Mouse (Mus musculus) brain, adult 2 months (tissue): ENCODE data around the gene Ift74.
"Not testable (repeated sequence)": the region's sequence is repeated elsewhere in the genome, so short reads cannot be mapped to it uniquely, and the experiment has no call there.

Experiments used
- DNase-seq: peaks from one replicate; pipeline ENCODE4 v3.0.0; 2011; ENCODE audit warnings: low read depth, low spot score

The Ift74 gene

DNA sequence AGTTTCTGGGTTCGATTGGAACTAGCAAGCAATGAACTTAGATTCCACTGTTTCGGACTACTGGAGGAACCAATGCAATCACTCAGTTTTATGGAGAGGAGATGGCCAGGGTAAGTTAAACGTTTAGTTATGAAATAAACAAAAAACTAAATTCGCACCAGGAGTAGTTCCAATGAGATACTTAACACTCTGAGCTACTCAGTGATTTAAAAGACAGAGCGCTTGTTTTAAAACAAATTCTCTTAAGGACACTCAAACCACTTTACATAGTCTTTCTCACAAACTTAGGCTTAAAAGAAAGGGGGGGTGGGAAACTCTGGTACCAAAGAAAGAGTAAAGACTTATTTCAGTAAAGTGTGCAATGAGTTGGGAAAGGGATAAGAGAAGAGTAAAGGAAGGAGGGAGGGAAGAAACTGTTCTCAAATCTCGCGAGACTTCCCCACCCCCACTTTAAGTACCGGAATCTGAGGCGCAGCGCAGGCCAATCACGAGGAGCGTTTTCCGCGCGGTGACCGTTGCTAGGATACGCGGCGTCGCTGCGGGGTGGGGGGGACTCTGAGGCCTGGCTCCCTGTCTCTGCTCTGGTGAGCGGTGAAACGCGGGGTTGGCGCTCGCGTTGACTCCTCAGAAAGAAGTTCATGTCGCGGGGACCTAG, at the start of gene Ift74:
Gene Ift74, plus strand, starts transcription at position 520 of the 655 bp plus-strand sequence.
- peak; percentile 99 for DNase-seq

DNA sequence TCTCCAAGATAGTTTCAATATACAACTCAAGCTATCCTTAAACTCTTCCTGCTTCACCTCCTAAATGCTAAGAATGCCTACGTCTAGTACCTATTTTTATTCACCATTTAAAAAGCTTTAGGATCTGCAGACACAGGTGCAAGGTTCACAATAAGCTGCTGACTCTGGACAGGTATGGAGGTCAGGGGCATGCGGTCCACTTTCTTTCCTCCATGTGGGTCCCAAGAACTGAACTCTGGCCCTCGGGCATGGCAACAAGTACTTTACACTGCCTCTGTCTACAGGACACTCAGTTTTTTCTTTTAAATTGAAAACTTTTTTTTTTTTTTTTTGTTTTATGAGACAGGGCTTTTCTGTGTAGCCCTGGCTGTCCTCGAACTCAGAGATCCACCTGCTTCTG, 41.6 kb upstream of the Ift74 start:
- DNase-seq: no peak

DNA sequence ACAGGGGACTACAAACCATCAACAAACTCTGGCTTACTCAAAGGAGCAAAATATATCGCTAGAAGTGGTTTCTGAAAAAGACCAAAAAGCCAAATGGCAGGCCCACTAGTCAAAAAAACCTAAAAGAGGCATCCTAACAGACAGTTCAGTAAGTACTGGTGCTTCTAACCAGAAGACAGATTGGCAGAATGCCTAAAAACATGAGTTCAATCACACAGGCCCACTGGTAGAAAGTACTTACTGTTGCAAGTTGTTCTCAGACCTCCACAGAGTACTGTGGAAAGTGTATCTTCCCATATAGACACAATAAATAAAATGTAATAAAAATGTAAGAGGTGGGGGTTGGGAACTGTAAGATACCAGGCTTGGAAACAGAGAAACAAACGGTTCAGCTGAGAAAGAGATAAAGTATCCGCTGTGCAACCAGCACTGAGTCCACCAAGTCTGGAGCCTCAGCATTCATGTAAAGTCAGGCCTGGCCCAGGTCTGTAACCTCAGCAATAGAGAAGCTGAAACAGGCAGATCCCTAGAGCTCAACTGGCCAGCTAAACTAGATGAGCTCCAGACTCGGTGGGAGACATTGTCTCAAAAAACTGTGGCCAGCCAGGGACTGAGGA, 22.4 kb upstream of the Ift74 start:
- DNase-seq: peak; percentile 6

DNA sequence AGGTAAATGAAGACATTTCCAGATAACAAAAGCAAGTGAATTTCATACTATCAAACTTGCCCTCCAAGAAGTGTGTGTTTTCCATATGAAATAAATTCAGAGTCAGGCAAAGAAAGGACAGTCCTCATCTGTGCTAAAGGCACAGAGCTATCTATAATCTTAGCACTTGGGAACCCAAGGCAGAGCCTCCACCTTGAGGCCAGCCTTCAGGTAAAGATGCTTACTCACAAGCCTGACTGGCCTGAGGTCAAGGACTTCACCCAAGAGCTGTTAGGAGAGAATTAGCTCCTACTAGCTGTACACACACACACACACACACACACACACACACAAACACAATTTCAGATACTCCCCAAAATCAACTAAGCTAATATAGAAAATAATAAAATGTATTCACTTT, 21.6 kb upstream of the Ift74 start:
- no peak for DNase-seq

DNA sequence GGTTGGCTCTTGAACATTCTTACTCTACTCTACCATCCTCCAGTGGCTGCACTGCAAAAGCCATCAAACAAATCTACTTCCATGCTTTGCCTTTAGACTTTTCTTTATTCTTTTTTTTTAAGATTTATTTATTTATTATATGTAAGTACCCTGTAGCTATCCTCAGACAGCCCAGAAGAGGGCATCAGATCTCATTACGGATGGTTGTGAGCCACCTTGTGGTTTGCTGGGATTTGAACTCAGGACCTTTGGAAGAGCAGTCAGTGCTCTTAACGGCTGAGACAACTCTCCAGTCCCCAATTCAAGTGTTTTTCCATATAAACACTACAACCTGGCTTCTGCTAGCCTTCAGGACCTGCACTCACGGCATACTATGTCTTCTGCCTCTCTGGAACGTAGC, 12.9 kb upstream of the Ift74 start:
- DNase-seq: peak; percentile 4

DNA sequence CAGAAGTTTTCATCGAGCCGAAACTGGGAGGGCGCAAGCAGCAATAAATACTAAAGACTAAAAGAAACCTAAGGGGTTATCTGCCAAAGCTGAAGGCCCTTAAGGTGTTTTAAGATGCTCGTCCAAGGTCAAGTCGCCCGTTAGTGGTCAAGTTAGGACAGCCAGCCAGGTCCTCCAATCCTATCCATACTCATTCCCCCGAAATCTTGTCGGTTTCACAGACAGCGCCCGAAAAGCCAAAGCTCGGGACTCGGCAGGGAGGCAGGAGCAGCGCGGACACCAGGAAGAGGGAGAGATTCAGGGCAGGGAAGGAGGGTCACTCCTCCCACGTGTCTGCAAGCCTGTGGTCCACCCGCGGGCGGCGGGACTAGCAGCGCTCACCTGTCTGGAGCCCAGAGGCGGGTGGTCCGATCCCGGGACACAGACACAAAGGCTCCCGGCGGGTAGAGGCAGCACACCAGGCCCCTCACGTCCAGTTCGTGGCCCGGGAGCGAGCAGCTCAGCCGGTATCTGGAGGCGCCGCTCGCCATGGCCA, 11.7 kb upstream of the Ift74 start:
- peak; percentile 35 for DNase-seq

DNA sequence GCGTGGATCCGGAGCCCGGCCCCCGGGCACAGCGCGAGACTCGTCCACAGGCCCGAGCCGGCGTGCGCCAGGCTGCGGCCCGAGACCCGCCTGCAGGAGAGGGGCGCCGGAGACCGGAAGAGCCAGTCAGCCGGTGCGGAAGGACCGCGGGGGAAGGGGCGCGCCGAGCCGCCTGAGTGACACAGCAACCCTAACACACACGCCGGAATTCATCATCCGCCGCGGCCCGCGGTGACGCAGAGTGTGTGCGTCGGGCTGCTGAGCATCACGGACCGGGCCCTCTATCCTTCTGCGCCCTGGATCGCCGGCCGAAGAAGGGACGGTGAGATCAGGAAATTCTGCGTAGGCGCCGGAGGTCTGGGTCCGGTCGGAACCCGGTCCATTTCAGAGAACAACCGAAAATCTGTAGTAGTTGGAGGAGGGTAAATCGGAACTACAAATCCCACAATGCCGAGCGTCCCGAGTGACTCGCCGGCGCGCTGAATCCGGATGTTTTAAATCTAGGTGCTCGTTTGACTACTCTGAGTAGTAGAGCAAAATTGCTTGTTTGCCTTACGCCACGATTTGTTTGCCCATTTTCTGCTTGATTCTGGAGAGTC, 11.2 kb upstream of the Ift74 start, which contains the start of gene Plaa:
Gene Plaa, minus strand, starts transcription at position 214 of the 599 bp plus-strand sequence.
- DNase-seq: peak; percentile 96

DNA sequence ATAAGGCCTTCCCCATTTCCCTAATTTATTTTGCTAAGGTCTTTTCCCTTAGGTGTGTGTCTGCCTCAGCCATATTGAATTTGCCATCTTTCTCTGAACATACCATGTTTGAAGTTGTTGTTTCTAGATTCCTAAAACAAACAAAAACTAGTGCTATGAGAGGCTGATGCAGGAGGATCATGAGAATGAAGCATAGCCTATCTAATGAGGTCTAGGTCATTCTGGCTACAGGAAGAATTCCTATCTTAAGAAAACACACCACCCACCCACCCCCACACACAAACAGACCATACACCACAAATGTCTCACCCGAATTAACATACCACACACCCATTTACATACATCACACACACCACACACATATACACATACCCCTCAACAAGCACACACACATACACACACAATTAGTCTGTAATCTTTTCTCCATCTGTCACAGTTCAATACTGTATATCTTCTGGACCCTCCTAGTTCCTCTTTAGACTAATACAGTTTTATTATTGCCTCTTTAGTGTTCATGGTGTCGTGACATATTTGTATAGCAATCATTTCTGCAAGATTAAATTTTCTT, 9.8 kb upstream of the Ift74 start:
- DNase-seq: no peak

DNA sequence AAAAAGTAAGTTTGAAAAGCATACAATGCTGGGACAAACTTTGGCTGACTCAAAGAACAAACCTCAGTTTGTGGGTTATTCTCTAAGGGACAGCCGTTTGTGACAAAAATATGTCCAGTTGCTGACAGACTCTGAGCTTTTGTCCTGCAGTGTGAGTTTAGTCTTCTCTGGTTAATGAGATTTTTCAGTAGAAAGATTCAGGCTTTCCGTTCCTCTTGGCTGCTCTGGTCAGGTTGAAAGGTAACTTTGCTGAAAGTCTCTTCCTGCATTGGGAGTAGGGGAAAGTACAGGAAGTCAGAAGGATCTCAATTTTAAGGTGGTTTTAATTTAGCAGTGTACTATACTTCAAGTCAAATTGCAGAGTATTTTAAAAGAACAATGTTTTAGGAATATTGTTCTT, 8.7 kb upstream of the Ift74 start:
- DNase-seq: no peak

DNA sequence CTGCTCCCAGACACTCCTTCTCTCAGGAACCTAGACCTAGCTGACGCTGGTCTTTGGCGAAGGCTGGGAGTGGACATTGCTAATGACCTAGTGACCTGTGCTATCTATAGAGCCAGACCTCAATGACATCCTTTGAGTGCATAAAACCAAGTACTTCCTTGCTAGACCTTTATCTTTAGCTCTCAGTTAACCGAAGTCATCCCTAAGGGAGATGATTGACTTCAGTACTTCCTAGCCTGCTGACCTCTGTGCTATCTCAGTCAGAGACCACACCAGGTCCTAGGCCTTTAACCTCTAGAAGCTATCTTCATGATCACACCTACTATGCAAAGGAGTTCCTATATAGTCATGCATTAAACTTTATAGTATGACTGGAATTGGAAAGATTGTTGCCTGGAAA, 4.0 kb upstream of the Ift74 start:
- DNase-seq: no peak

DNA sequence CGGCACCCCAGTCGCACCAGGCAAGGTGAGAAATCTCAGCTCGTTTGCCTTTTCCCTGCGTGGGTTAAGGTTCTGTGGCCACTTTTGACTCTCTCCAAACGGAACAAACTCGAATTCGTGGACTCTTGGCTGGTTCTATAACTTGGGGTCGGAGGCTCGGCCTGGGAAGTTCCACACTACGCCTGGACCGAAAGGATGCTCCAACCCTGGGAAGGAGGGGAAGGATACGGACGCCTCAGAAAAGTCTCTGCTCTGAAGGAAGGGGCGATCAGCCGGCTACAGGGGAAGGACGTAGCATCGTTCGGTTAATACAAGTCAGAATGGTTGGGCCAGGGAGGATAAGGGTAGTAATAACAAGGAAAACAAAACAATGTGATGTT, 326 bp downstream of the Ift74 start:
- DNase-seq: no peak

DNA sequence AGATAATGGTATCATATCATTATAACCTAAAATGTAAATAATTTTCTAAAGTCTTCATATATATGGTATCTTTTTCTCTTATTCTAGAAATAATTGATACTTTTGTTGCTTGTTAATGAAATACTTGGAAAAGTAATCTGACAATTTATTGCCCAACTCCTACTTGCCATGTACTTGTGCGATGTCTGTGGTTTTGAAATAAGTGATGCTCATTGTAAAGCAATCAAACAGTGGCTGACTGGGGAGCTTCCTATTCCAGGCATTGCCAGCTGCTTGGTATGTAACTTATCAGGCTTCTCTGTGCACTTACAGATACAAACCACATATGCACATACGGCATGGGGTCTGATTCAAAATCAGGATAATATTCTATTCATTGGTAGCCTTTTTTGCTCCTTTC, 5.8 kb downstream of the Ift74 start:
- DNase-seq: no peak

DNA sequence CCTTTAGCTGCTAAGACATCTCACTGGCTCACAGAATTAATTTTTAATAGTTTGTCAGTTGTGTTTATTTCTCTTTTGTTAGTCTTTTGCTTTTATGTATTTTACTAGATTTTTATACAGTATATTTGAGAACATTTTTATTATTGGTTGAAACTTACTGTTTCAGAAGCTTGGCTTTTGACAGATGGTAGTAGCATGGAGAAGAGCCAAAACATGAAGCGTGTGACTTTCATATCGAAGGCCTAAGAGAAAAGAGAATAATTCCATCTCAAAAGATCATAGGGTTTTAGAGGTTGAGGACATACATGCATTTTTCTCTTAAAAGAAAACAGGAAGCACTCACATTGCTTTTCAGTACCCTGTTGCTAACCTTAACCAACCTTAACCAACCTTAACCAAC, 28.9 kb downstream of the Ift74 start:
- peak; percentile 70 for DNase-seq

DNA sequence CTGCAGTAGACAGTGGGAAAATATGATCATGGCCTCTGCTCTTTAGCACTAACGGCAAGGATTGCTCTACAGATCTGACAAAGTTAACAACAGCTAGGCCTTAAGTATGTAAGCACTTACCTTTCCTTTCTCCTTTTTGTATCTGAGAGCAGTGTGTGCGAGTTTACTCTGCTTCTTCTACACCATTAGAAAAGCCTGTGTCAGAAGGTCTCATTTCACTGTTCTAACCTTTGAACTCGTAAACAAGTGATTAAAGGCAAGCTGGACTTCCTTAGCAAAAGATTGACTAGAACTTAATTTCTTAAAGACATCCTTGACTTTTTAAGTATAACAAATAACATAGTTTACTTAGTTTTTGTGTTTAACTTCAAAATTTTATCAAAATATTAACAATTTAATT, 35.6 kb downstream of the Ift74 start, which contains the start of gene Lrrc19:
Gene Lrrc19, minus strand, starts transcription at position 225 of the 400 bp plus-strand sequence.
- no peak for DNase-seq

DNA sequence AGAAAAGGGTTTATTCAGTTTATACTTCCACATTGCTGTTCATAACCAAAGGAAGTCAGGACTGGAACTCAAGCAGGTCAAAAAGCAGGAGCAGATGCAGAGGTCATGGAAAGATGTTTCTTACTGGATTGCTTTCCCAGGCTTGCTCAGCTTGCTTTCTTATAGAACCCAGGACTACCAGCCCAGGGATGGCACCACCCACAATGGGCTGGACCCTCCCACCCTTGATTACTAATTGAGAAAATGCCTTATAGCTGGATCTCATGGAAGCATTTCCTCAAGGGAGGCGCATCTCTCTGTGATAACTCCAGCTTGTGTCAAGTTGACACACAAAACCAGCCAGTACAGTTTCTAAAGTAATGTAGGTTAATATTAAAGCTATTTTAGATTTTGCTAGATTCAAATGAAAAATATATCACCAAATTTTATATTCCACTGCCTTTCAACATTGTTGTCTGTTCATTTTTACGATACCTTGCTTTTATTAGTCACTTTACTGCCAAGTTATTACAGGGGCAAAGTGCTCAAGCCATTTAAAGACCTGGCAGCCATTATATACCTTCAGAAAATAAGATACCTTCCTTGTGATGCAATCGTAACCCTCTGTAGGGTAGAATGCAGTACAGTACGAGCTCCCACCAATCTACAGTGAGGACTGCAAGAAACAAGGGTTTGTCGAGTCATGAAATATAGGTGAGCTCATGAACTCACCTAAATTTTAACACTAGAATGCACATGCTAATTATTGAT, 36.3 kb downstream of the Ift74 start:
- not testable (repeated sequence) for DNase-seq

DNA sequence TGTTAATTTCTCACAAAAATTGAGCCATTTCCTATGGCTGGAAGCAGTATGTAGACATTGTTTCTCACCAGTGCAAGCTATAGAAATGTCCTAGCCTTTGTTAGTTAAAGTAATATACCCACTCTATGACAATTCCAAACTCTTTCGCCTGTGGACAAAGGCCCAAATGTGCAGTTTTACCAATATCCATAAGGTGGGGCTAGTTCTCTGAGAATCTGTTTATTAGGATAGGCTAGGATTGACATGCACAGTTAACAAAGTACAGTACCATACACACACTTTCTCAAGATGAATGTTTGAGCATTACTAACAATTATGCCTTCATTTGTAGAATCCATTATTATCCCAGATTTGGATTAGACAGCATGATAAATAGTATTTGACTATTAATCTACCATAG, 55.4 kb downstream of the Ift74 start:
- peak; percentile 19 for DNase-seq

DNA sequence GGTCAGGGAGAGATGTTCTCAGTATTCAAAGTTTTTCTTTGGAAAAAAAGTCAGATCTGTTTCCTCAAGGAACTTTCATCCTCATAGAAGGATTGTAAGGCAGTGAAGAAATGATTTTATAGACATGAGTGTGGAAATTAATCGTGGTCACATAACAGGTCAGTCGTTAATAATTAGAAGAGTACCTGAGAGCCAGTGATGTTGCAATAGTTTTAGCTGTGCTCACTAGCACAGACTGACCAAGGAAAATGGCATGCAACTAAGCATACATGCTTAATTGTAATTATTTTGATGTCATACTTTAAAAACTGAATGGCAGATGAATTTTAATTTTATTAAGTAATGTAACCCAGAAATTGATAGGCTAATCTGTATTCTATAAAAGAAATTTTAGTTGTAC, 66.4 kb downstream of the Ift74 start:
- no peak for DNase-seq

DNA sequence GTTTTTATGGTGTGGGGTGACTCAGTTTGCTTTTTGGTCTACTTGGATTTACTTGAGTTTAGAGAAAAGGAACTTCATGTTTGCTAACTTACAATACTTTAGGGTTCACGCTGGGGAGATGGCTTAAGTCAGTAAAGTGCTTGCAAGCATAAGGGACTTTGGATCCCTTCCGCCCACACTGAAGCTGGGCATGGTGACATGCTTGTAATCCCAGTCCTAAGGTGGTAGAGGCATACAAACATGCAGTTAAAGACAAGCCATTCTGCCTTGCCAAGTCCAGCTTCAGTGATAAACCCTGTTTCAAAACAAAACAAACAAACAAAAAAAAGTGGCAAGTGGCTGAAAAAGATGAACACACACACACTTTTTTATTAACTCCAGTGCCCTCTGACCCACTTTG, 66.9 kb downstream of the Ift74 start:
- no peak for DNase-seq

DNA sequence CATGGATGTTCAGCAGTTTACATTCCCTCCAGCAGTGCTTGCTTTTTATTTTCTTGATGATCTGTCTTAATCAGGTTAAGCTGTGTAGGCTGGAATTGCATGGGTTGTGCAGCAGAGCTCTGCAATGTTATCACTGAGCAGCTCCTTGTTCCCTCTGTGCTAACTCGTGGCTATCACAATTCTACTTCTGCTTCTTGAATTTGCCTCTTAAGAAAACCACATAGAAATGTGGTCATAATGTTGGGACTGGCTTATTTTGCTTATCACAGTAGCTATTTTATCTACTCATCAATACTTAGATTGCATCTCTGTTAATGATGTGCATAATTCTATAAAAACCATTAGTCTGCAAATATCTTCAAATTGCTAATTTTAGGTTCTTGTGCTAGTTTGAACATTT, 67.7 kb downstream of the Ift74 start:
- no peak for DNase-seq

DNA sequence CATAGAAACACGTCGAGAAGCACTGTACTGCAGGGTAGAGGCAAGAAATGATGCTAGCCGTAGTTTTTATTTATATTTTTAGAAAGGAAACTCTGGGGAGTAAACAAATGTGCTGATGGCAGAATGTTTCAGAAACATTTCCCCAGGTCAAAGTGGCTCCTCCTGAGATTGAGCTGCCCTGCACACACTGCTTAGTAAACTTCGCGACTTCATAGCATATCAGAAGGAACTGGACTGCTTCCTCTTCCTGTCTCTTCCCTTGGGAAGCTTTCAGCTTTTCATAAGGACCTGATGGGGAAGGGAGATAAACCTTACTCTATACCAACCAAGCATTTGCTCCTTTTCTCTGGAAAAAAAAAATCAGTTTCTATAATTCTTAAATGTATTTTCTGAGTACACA, 69.0 kb downstream of the Ift74 start:
- DNase-seq: no peak

DNA sequence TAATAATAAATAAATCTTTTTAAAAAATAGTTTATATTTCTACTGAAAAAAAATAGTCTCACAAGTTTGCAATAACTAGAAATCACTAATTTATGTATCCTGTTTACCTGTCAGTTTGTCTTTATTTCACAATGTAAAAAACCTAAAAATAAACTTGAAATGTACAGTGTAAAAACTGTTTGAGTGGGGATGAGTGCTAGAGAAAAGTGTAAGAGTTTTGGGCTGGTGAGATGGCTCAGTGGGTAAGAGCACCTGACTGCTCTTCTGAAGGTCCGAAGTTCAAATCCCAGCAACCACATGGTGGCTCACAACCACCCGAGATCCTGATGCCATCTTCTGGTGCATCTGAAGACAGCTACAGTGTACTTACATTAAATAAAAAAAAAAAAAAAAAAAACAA, 75.5 kb downstream of the Ift74 start:
- not testable (repeated sequence) for DNase-seq

DNA sequence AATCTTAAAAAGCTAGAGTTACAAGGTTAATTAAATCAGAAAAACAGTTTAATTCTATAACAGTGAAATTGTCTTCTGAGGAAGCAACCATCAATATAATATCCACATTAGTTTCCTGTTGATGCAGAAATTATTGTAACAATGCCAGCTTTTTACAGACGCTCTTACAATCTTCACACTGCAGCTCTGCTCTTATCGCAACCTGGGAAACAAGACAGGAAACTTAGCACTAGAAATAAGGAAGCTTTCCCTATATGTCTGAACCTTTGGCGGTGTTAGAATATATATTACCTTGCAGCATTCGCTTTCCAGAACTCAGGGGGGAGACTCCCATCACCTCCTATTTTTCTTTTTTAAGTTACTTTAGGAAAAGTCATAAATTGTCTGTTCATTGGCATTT, 76.8 kb downstream of the Ift74 start:
- no peak for DNase-seq
